Mouse (Mus musculus) lung, adult 18-20 months (tissue): ENCODE data around the gene Meaf6.
A peak's percentile ranks its signal among the peaks of the same experiment; 100 is the strongest.

Experiments
- DNase-seq, 2 experiments: peaks; one replicate each; pipeline ENCODE4 v3.0.0; 2022; ENCODE audit warnings: mixed read lengths in 2 of 2

The Meaf6 gene

GRCm38 (mm10) chr4:125145213-125145612, 60.3 kb downstream of the Meaf6 start:
- DNase-seq = peak; percentile 59 to 68

- DNase-seq = no peak
Measured at GRCm38 (mm10) chr4:125147970-125148369, 63.0 kb downstream of the Meaf6 start.

- no peak for DNase-seq
Measured at GRCm38 (mm10) chr4:125149460-125149859, 64.5 kb downstream of the Meaf6 start.

GRCm38 (mm10) chr4:125152469-125152868, 67.5 kb downstream of the Meaf6 start:
- DNase-seq = no peak

GRCm38 (mm10) chr4:125153659-125154241, 68.8 kb downstream of the Meaf6 start:
- DNase-seq = no peak

- no peak for DNase-seq
Measured at GRCm38 (mm10) chr4:125155646-125156045, 70.7 kb downstream of the Meaf6 start.

- DNase-seq = no peak
Measured at GRCm38 (mm10) chr4:125157322-125157721, 72.4 kb downstream of the Meaf6 start.

GRCm38 (mm10) chr4:125158081-125158480, 73.1 kb downstream of the Meaf6 start:
- DNase-seq = no peak

GRCm38 (mm10) chr4:125158581-125159317, 73.8 kb downstream of the Meaf6 start:
- no peak for DNase-seq

- DNase-seq = peak; percentile 81 to 85
Measured at GRCm38 (mm10) chr4:125160320-125160950, 75.5 kb downstream of the Meaf6 start.

- no peak for DNase-seq
Measured at GRCm38 (mm10) chr4:125160951-125161331, 76.0 kb downstream of the Meaf6 start.

GRCm38 (mm10) chr4:125161392-125161791, 76.5 kb downstream of the Meaf6 start:
- DNase-seq = no peak

GRCm38 (mm10) chr4:125162701-125163100, 77.8 kb downstream of the Meaf6 start:
- no peak for DNase-seq
